Mouse (Mus musculus) heart, adult 2 months (tissue): ENCODE results near the gene Rapgef2. TPM values are rescaled to one million over a fixed set of nuclear protein-coding genes. Genes with fewer than 3 reads are reported as not detected.
"Not testable (repeated sequence)": the region's sequence is repeated elsewhere in the genome, so short reads cannot be mapped to it uniquely, and the experiment has no call there.

Source experiments
- DNase-seq, 2 experiments: peaks; one replicate each; pipeline ENCODE4 v3.0.0; 2021
- H3K27ac ChIP-seq: fragments of 200-600 bp; 2 replicates; pipeline ENCODE4 v1.8.1; 2022
- H3K27me3 ChIP-seq: fragments of 200-500 bp; 2 replicates; pipeline ENCODE4 v1.6.1; 2012; ENCODE audit warnings: mild to moderate bottlenecking, low read length, inconsistent platforms, mixed read lengths; ENCODE audit not compliant: control insufficient read depth, insufficient read depth
- H3K36me3 ChIP-seq: fragments of 200-500 bp; 2 replicates; pipeline ENCODE4 v1.6.1; 2012; ENCODE audit warnings: low read length, inconsistent platforms; ENCODE audit not compliant: control insufficient read depth, insufficient read depth
- H3K4me1 ChIP-seq: fragments of 200-500 bp; 2 replicates; pipeline ENCODE4 v1.6.1; 2011; ENCODE audit warnings: low read length; ENCODE audit not compliant: control insufficient read depth, insufficient read depth
- H3K4me3 ChIP-seq: fragments of 200-600 bp; 2 replicates; pipeline ENCODE4 v1.8.1; 2022
- H3K79me2 ChIP-seq: fragments of 200-500 bp; replicated peaks from 2 replicates; pipeline ENCODE4 v1.6.1; 2012; ENCODE audit warnings: mild to moderate bottlenecking, inconsistent platforms, low read length, moderate library complexity, mixed read lengths; ENCODE audit not compliant: control insufficient read depth, insufficient read depth
- H3K9ac ChIP-seq: fragments of 200-500 bp; 2 replicates; pipeline ENCODE4 v1.6.1; 2012; ENCODE audit warnings: low read depth, mild to moderate bottlenecking, control low read depth, inconsistent platforms, low read length, mixed read lengths
- CTCF ChIP-seq: fragments of 200-600 bp; IDR thresholded peaks from 2 replicates; pipeline ENCODE4 v1.8.1; 2022; ENCODE audit warnings: antibody characterized with exemption, mild to moderate bottlenecking, moderate library complexity
- EP300 ChIP-seq: fragments of 200-500 bp; IDR thresholded peaks from 2 replicates; pipeline ENCODE4 v1.6.1; 2011; ENCODE audit warnings: low read depth, low read length, control low read depth; ENCODE audit not compliant: insufficient read depth
- POLR2A ChIP-seq: fragments of 200-500 bp; IDR thresholded peaks from 2 replicates; pipeline ENCODE4 v1.6.1; 2011; ENCODE audit warnings: mild to moderate bottlenecking, low read depth, low read length, control low read depth; ENCODE audit not compliant: insufficient read depth
- WGBS: fragments of 180-500 bp; shearing (Covaris S2); methylation state at CpG from one replicate; pipeline ENCODE4 v1.1.7; 2018; 5-methylcytosine and 5-hydroxymethylcytosine counted together
- intact Hi-C: fragments of 180-260 bp; cut with DNase I; formaldehyde crosslinking; loops from one replicate; pipeline ENCODE4 v1.15.1; 2025
- polyA plus RNA-seq: library from polyadenylated mRNA; depleted of rRNA; stranded (reverse); fragments of >200 nt; gene quantifications from 2 replicates; pipeline ENCODE4 v1.2.3, GENCODE M21; 2012
- total RNA-seq, 2 experiments: library from RNA; stranded (reverse); gene quantifications; 2 replicates each; pipeline ENCODE4 v1.2.3; 2021

Gene Rapgef2
- total and polyA plus RNA-seq, 3 experiments, result 10.6 to 36.2 (median 31.7) TPM

DNA sequence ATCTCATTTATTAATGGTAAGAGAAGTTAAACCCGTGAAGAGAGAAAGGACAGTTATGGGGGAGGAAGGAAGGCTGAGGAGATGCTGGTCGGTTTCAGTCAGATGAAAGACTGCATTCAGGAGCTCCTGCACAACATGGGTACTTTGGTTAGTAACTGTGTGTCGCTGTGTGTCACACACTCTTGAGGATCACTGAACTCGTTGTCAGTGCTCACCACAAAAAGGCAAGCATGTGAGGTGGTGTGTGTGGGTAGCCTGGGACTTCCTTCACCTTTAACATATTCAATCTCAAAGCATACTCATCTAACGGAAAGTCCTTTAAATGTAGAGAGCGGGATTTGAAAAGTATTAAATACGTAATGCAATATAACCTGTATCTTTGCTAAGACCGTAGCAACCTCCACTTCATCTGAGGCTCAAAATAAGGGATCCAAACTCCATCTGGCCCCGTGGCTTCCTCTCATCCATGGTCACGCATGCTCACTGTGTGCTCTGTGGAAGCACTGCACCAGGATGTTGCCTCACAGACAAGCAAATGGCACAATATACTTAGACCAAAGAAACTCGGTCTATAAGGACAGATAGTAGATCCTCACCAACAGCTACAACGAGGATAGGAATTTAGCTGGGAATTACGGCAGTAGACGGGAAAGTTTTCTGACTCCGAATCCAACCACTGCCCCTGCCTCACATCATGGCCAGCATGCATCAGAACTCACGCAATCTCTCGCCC is 58.8 kb downstream of the Rapgef2 start:
- DNase-seq, result no peak
- Histone ChIP-seq H3K4me1 (peaks cover 27% of the 10 kb centered on the region), H3K4me3 (no peak overlapping the region), H3K79me2 (peaks cover 9% of the 10 kb centered on the region), H3K36me3 (peaks cover 12% of the 10 kb centered on the region), H3K9ac (no peak overlapping the region), H3K27me3 (no peaks in the 10 kb centered on the region), H3K27ac (no peak overlapping the region)
- intact Hi-C loops, result loop anchor here (10.0 kb wide), 1 partner anchor 247 kb away; no protein-coding TSS in a partner anchor
- no peak for TF ChIP-seq POLR2A
- TF ChIP-seq CTCF, result no peak
- TF ChIP-seq EP300, result no peak
- 74% methylated on average over 17 of the region's 17 CpGs for WGBS

GRCm38 (mm10) chr3:79226807-79227206 is 59.5 kb downstream of the Rapgef2 start:
- H3K36me3 ChIP-seq, result peaks cover 17% of the 10 kb centered on the region
- not testable (repeated sequence) for H3K4me3 ChIP-seq, H3K9ac ChIP-seq, DNase-seq, H3K27me3 ChIP-seq, H3K27ac ChIP-seq
- peaks cover 29% of the 10 kb centered on the region for H3K4me1 ChIP-seq
- 52% methylated on average over 1 of the region's 1 CpGs for WGBS
- peaks cover 10% of the 10 kb centered on the region for H3K79me2 ChIP-seq
- intact Hi-C loops, result loop anchor here (10.0 kb wide), 1 partner anchor 248 kb away; no protein-coding TSS in a partner anchor

- Histone ChIP-seq H3K27ac (peak overlapping the region; percentile 10; the same call in 1 of the 2 replicates), H3K9ac (no peak overlapping the region), H3K4me1 (peaks cover 30% of the 10 kb centered on the region), H3K4me3 (no peak overlapping the region), H3K27me3 (no peaks in the 10 kb centered on the region), H3K36me3 (peaks cover 15% of the 10 kb centered on the region), H3K79me2 (peaks cover 8% of the 10 kb centered on the region)
- 66% methylated on average over 6 of the region's 6 CpGs for WGBS
- TF ChIP-seq POLR2A, result no peak
- TF ChIP-seq EP300, result no peak
- no peak for TF ChIP-seq CTCF
- intact Hi-C loops, result loop anchor here (10.0 kb wide), 1 partner anchor 249 kb away; no protein-coding TSS in a partner anchor
- DNase-seq, result no peak
Observed at GRCm38 (mm10) chr3:79225888-79226287, 60.4 kb downstream of the Rapgef2 start.

- TF ChIP-seq POLR2A (no peak), CTCF (no peak), EP300 (no peak)
- H3K27ac ChIP-seq, result peak overlapping the region; percentile 86
- 0 out of 2 replicates have a peak overlapping the region, but pooled peaks have one; percentile 4 for H3K4me3 ChIP-seq
- peak overlapping the region; percentile 51 for H3K9ac ChIP-seq
- H3K36me3 ChIP-seq, result peaks cover 17% of the 10 kb centered on the region
- H3K27me3 ChIP-seq, result no peaks in the 10 kb centered on the region
- no peak for DNase-seq
- WGBS, result 47% methylated on average over 7 of the region's 7 CpGs
- H3K4me1 ChIP-seq, result peaks cover 26% of the 10 kb centered on the region
- intact Hi-C loops, result loop anchor here (5.0 to 10.0 kb wide), 3 partner anchors 143 to 250 kb away; no protein-coding TSS in a partner anchor
- H3K79me2 ChIP-seq, result peaks cover 7% of the 10 kb centered on the region
Observed at GRCm38 (mm10) chr3:79224352-79224751, 62.0 kb downstream of the Rapgef2 start.

DNA sequence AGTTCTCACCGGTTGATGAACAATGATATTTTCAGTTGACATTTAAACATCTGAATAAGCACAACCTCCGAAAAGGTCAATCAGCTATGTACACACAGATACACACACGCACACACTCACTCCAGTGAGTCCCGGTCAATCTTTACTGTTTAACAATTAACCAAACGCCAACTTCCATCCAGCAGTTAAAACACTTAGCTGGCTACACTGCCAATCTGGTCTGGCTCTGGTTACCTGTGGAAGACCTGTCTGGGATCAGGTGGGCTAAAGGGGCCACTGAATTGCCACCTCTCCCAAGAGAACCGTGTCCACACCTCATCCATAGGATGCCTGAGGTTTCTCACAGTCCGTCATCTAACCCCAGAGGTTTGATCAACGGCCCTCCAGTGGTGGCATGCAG is 63.0 kb downstream of the Rapgef2 start:
- no peak overlapping the region for H3K4me3 ChIP-seq
- H3K27ac ChIP-seq, result peak overlapping the region; percentile 86
- peaks cover 20% of the 10 kb centered on the region for H3K36me3 ChIP-seq
- intact Hi-C loops, result loop anchor here (5.0 to 10.0 kb wide), 3 partner anchors 144 to 252 kb away; no protein-coding TSS in a partner anchor
- no peaks in the 10 kb centered on the region for H3K27me3 ChIP-seq
- H3K4me1 ChIP-seq, result peaks cover 33% of the 10 kb centered on the region
- 44% methylated on average over 8 of the region's 8 CpGs for WGBS
- peak overlapping the region; percentile 58 for H3K9ac ChIP-seq
- H3K79me2 ChIP-seq, result peaks cover 7% of the 10 kb centered on the region
- TF ChIP-seq POLR2A (no peak), CTCF (no peak), EP300 (no peak)
- no peak for DNase-seq
